Mouse (Mus musculus): ENCODE data around the gene Masp1.

Masp1 gene

DNA sequence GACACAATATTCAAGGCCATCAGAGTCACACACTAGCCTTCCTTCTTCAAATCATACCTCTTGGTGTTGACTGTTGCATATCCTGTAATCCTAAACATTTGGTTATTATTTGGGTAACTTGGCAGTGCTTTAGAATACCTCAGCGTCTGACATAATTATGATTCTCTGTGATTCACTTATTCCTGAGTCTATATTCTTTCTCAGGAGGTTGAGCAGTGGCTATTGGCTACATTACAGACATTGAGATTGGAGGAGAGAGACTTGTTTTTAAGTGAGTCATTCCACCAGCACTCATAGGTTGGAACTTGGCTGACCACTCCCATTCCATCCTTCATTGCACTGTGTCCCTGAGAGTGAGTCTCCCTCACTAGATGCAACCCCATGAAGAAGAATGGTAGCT, 7.2 kb downstream of the Masp1 start:
- no peak for DNase-seq (ENCODE audit: extremely low read depth, low read depth)

DNA sequence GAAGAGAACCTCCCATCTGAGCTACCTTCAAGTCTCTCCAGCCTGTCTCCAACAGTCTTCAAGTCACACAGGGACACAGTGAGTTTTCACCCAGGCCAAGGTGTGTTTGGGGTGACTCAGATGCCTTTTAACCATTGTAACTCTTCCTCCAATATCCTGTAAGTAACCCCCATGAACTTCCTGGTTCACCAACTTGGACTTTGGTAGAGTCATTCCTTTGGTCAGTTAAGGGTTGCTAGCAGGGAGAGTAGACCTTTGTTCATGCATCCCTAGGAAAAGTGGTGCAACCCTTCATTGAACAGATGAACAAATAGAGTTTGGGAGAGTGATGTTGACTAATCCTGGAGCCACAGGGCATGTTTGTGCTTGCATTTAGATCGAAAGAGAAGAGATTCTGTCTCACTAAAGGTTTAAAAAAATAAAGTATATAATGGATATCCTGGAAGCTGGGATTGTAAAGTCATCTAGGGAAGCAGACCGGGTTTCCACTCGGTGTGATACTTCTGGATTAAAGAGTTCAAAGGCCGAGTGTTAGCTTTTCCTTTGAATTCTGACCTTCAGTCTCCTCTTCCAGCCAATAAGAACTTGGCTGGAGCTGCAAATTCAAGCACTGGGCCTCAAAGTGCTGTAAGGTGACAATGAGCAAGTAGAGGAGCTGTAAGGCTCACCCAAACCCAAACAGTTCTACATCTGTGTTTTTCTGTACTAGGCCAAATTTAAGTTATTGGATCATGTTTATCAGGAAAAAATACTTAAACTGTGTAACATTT, 9.3 kb downstream of the Masp1 start:
- no peak for DNase-seq (ENCODE audit: extremely low read depth, low read depth)

DNA sequence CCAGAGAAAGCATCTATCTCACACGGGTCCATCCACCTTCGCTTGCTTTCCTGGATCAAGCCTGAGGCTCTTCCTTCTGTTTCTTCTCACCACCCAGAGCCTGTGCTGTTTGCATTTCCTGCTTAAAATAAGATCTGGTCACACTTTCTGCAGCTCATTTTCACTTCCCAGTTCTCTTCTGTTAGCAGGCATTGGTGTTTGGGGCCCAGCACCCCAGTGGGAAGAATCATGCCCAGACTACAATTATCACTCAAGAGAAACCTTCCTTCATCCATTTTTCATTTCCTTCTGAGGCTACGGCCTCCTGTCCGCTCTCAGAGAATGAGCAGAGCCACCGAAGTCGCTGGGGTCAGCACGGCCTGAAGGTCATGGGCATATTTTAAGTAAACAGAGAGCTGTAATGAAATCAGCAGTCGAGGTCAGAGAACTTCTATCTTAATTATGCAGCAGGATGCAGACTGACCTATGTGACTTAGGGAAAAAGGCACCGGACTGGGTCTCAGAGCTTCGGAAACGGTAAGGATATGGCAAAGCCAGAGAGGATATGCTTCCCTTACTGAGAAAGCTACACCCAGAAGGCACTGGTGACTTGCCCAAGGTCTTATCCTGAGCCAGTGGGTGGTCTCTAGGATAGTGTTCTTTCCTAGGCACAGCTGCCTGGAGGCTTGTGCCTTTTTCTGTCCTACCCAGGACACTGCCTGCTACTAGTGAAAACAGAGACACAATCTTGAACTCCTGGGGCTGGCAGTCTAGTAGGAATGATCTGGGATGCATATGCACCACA, 14.5 kb downstream of the Masp1 start:
- DNase-seq (ENCODE audit: extremely low read depth, low read depth) = no peak

DNA sequence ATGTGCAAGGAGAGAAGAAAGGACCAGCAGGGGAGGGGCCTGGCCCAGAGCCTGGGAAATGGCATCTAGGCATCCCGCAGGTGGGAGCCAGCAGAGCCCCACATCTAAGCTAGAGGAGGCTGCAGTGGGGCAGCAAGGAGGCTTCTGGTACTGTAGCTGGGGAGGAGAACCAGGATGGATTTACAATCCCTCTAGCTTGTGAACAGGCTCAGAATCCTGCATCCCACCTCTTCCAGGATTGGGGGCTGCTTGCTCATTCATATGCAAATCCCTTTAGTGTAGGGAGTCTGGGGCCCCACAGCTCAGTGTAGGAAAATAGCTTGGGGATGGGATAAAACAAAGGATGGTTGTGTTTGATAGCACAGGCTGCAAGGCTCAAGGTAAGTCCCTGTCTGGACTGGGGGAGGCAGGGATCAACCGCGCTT, 16.3 kb downstream of the Masp1 start:
- no peak for DNase-seq (ENCODE audit: extremely low read depth, low read depth)

DNA sequence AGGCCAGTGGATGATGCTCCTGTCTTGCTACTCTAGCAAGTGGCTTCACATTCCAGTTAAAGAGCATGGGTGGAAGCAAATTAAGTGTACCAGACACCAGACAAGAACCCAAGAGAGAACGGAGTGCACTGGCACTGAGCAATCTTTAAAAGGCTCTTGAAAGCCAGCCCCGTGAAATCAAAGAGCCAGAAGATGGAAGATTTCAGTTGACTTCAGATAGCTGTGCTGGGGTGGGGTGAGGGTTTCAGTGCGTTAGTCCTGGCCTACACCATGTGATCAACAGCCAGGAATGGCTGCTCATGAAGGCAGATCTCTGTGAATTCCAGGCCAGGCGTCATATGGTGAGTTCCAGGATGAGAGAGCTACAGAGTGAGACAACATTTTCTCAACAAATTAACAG, 17.3 kb downstream of the Masp1 start:
- no peak for DNase-seq (ENCODE audit: extremely low read depth, low read depth)

DNA sequence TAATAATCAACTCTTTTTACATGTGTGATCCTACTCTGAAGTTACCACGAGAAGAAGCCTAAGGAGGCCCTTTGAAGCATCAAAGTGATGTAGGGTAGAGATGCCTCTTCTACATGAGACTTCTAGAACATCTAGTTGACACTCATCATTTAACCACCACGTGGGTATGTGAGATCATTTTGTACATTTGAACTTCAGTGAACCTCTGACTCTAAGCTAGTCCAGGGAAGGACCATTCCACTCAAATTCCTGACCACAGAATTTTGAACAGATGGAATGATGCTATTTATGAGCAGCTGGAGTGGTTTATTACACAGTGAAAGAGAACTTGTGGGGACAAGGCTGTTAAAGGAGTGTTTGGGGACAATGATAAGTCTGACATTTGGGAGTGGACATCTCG, 18.1 kb downstream of the Masp1 start:
- no peak for DNase-seq (ENCODE audit: extremely low read depth, low read depth)

DNA sequence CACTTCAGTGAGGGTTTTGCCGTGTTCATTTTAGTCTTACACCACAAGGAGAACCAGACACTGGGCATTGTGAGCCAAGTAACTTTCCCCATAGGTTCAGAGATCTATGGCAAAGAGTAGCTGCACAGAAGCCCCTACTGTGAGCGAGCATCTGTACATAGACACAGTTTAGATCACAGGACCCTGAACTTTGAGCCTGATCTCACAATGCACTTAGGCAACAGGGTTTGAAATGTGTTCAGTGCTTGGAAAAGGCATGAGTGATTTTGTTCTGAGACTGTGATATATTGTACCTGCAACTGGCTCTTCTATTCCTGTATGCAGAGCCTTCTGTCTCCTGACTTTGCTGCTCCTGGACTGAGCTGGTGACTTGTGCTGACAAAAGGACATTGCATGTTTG, 19.3 kb downstream of the Masp1 start:
- DNase-seq (ENCODE audit: extremely low read depth, low read depth) = no peak

DNA sequence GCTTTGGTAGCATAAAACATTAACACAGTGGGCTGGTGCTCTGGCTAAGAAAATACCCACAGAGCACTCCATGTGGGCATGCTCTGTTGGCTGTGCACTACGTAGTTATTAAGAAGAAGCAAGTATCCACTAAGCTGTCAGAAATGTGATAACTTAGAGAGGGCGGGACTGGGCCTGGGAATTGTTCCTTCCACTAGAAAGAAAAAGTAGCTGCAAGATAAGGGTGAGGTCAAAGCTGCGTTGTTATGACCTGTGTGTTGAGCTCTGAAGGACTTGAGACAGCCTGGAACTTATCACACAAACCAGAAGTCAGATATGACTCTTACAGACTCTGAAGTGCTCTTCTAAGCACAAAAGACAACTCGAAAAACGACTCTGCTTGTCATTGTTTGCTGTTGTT, 20.1 kb downstream of the Masp1 start:
- no peak for DNase-seq (ENCODE audit: extremely low read depth, low read depth)

DNA sequence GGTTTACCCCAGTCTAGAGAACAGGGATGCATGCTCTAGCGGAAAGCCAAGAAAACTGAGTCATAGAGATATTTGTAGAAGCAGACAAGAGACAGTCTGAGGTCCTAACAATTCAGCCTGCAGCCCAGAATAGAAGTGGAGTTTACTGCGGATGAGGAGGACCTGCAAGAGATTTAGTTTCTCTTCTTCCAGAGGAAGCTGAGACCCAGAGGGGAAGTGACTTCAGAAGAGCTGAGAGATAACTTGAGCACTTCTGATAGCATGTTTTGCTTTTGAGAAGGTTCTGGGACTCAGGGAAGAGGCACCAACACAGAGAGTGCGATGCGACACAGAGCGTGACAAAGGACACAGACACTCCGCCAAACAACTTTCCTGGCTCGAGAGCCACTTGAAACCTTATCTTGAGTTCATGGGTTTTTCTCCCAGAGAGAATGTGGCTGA, 21.9 kb downstream of the Masp1 start:
- no peak for DNase-seq (ENCODE audit: extremely low read depth, low read depth)

DNA sequence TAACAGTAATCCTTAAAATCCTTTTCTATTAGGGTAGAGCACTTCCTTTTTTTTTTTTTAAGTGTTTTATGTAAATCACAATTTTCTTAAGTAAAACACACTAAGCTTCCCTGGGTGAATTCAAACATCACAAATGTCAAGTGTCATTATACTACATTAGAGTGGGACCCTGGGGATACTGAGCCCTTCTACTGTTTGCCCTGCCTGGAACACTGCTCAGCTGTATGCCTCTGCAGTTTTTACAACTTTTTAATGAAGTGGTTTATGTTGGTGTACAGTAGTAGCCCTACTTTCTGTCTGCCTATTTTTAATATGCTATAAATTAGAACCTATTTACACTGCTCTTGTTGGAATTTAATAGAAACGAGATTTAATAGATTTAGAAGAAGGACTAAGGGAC, 22.7 kb downstream of the Masp1 start:
- no peak for DNase-seq (ENCODE audit: extremely low read depth, low read depth)

DNA sequence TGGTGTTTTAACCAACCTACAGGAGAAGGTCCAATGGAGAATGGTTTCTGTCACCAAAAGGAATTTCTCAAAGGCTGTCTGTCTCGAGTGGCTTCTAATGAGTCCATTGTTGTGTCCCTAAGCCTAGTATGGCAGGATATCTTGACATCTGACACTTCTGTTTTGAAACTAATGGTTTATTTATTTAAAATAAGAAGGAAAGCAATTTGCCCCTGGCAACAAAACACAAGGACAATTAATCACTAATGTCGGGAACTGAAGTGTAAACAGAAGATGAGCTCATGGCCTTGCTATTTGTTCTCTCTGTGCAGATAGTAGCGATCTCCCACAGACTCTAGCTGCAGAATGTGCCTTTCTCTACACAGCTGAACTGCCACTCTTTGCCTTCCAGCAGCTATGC, 23.2 kb downstream of the Masp1 start:
- no peak for DNase-seq (ENCODE audit: extremely low read depth, low read depth)

DNA sequence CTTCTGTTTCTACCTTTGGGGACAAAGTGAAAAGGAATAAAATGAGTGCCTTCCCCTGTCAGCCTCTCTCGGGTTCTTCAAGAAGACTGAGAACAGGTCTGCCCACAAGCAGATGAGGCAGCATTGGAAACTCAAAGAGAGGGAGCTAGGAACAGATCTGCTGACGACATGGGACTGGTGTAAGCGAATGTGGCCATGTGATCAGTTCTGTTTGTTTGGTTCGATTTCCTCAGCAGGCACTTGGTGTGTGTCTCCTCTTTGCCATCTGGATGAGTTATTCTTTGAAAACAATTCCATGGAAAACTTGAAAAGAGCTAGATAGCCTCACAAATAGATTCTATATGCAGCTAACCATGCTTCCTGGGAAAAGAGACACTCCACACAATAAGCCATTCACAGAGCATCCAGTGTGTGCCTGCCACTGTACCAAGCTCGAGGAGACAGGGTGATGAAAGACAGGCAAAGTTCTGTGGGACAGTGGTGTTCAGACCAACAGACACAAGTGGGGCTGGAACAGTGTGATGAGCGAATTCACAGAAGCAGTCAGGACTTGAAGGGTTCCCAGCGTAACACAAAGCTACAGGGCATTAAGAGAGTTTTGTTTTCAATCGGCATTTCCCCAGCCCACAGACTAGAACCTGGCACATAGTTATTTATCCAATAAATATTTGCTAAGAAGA, 24.2 kb downstream of the Masp1 start:
- no peak for DNase-seq (ENCODE audit: extremely low read depth, low read depth)

DNA sequence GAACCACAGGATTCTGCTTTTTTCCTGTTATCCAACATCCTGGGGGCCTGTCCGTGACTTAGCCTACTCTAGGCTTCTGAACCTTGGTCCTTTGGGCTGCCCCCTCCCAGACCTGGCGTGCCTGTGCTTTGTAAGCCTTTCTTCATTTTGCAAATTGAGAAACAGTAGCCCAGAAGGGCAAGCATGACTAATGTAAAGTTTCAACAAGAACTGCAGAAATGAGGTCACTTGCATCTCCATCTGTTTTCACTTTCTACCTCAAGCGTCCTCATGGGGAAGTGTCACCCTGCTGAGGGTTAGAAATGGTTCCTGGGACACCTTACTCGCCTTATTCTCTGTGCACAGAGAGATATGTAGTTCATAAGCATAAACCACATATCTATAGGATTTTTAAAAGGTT, 27.8 kb downstream of the Masp1 start:
- no peak for DNase-seq (ENCODE audit: extremely low read depth, low read depth)

DNA sequence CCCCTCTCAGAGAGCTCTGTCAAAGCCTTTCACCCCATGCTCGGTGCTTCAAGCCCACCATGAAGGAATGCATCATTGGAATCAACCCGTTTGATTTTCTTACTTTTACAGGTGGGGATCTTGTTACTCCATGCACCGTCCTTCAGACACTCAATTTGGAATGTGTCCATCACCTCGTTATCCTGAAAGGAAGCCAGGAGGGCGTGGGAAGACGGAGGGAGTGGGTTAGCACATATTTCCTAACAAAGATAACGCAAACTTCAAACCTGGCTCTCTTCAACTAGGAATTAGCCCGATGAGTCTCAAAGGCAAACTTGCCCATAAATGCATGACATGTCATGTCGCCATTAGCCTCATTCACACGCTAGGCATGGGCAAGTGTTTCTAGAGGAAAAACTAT, 37.3 kb downstream of the Masp1 start:
- DNase-seq (ENCODE audit: extremely low read depth, low read depth) = no peak

DNA sequence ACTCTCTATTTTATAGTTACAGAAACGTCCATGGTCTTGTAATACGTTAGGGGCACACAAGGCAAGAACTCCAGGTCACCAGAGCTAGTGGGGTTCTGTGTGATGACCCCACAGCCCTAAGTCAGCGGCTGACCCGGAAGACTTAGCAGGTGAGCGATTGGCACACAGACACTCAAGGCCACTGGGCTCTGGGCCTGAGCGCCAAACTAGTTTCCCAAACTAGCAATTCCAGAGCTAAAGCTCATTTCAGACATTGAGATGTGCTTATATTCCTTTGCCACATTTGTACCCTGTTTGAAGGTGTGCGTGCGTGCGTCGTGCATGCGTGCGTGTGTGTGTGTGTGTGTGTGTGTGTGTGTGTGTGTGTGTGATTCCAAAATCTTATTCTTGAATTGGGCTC, 37.8 kb downstream of the Masp1 start:
- DNase-seq (ENCODE audit: extremely low read depth, low read depth) = no peak

DNA sequence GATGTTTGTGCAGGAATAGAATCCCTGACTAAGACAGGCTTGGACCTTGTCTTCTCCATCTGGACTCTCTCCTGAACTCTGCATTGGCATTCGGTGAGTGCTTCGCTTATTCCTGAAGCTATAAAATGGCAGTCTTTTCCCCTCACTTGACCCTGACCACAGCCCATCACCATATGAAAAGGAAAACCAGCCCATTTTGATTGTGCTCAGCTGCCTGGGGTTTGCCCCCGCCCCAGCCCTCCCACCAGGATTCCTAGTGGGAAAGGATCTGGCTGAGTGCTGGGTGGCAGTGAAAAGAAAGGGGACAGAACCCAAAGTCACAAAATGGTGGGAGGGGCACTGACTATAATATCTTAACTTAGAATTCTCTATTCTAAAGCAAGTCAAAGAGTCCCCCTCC, 38.4 kb downstream of the Masp1 start:
- DNase-seq (ENCODE audit: extremely low read depth, low read depth) = no peak

DNA sequence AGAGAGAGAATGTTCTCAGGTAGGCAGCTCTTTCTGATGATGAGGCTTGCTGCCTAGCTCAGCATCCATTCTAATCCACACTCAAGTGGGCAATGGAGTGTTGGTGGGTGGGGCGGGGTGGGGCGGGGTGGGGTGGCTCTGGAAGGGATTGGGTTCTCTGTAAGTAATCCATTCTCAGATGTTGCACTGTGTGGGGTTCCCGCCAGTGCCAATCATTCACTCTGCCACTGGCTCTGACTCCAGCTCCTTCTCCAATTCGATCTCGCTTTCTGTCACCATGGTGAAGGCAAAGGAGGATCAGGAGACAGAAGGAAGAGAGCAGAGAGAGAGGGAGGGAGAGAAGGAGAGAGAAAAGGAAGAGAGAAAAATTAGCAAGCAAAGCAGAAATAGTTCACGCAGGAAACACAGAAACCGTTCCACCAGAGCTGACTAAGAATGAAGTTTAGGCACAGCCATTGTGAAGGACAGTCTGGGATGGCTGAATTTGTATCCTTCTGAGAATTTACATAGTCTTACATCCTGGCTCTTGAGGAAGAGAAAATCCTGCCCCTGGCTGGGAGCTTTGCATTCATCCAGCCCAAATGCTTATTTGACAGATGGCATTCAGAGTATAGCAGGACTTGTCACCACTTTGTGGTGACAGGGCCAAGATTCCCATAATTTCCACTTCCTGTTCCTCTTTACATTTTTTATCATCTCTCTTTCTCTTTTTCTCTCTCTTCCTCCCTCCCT, 40.6 kb downstream of the Masp1 start:
- no peak for DNase-seq (ENCODE audit: extremely low read depth, low read depth)

DNA sequence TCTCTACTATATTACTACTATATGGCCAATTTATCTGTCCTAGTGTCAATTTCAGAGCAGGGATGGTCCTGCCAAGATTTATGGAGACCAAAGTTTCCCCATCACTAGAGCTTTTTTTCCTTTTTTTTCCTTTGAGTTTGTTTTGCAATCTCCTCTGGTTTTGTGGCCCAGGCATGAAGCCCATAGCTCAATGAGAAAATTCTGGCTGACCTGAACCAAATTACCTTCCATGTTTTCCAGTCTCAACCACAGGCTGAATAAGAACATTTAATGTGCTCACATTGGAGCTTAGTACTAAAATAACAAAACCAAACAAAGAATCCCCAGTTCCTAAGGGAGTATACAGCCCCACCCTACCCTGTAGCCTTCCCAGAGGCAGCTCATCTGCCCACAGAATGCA, 44.0 kb downstream of the Masp1 start:
- no peak for DNase-seq (ENCODE audit: extremely low read depth, low read depth)

DNA sequence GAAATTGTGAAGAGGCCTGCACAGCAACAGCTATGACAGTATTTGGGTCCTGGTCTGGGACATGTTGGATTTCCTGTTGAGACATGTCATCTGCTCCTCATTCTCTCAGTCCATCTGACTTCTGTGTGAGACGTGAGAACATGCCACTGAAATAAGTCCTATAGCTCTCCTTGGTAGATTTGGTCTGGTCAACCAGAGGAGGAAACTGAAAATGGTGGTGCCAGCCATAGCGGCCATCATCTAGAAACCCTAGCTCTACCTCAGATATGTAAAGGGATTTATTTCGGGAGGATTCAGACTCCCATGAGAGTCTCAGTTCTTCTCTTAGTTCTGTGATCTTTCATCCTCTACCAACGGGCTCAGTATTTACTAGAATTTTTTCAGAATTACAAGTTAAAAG, 45.0 kb downstream of the Masp1 start:
- DNase-seq (ENCODE audit: extremely low read depth, low read depth) = no peak

DNA sequence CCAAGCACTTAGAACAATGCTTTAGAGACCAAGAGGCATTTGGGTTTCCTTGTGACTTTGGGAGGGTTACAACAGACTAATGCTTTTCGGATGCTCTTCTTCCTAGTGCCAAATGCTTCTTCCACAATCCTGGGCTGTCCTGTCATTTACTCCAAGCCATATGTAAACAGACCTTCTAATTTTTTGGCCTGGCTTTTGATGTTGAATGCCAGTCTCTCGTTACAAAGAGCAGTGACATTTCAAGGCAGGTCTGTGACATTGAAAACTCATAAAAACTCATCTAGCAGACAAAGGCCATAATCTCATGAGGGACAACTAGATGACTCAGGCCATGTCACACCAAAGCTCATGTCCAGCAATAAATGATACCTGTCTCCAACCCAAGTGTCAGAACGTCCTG, 48.6 kb downstream of the Masp1 start:
- no peak for DNase-seq (ENCODE audit: extremely low read depth, low read depth)

DNA sequence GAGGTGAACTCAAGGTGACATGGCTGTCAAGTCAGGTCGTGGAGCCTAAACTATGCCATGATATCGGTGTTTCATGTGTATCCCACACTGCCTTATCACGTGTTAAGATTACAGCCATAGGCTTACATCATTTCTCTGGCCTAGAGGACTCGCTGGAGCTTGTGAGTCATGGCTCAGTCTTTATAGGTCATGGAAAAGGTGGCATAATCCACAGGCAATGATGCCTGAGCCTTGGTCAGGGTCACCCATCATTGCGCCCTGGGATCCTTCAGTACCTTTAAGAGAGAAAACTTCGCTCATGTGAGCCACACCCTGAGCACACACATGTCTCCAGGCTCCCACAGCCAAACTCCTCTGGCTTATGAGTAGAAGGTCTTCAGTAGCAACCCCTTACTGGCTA, 49.1 kb downstream of the Masp1 start:
- no peak for DNase-seq (ENCODE audit: extremely low read depth, low read depth)

Measured in MEL-GATA-1-ER (cell line).